Mouse (Mus musculus): ENCODE data around the gene Dennd6b.

GRCm38 (mm10) chr15:89144965-89145364 is 51.3 kb downstream of the Dennd6b start:
- TF ChIP-seq POLR2A (IDR thresholded peaks at IDR 0.05; ENCODE audit: extremely low read depth, insufficient read depth, low read length) = no peak
- TF ChIP-seq CTCF (IDR thresholded peaks at IDR 0.05; ENCODE audit: extremely low read depth, insufficient read depth, low read length) = no peak
